Mouse (Mus musculus): Measurements from ENCODE around the gene 5330417C22Rik. TPM values are rescaled to one million over a fixed set of nuclear protein-coding genes. Genes with fewer than 3 reads are reported as not detected.
A peak's percentile ranks its signal among the peaks of the same experiment; 100 is the strongest.

Gene 5330417C22Rik
- total RNA-seq, 2 experiments from 2014 or later: 26.9 to 31.9 TPM

GRCm38 (mm10) chr3:108424944-108425623 lies 111.3 kb downstream of the 5330417C22Rik start:
- intact Hi-C loops (cut with DNase I): no loop called here
- DNase-seq (ENCODE audit: low spot score in 2 of 2): no peak

GRCm38 (mm10) chr3:108423844-108424801 lies 112.2 kb downstream of the 5330417C22Rik start:
- intact Hi-C loops (cut with DNase I): no loop called here
- peak; percentile 67 to 68 for DNase-seq (ENCODE audit: low spot score in 2 of 2)

- no peak for DNase-seq (ENCODE audit: low spot score in 2 of 2)
- intact Hi-C loops (cut with DNase I): no loop called here
Observed at GRCm38 (mm10) chr3:108423006-108423405, 113.3 kb downstream of the 5330417C22Rik start.

GRCm38 (mm10) chr3:108415831-108416223 lies 120.5 kb downstream of the 5330417C22Rik start:
- intact Hi-C loops (cut with DNase I): no loop called here
- DNase-seq (ENCODE audit: low spot score in 2 of 2): peak; percentile 89 to 90

- intact Hi-C loops (cut with DNase I): no loop called here
- DNase-seq (ENCODE audit: low spot score in 2 of 2): peak in 1 of 2 experiments; percentile 52
Observed at GRCm38 (mm10) chr3:108414857-108415830, 121.2 kb downstream of the 5330417C22Rik start, which contains the start of gene Celsr2. Gene Celsr2, minus strand, starts transcription at chr3:108415552.

- intact Hi-C loops (cut with DNase I): no loop called here
- DNase-seq (ENCODE audit: low spot score in 2 of 2): no peak
Observed at GRCm38 (mm10) chr3:108413634-108414360, 122.5 kb downstream of the 5330417C22Rik start.

- peak; percentile 48 to 72 for DNase-seq (ENCODE audit: low spot score in 2 of 2)
Observed at GRCm38 (mm10) chr3:108411754-108412121, 124.6 kb downstream of the 5330417C22Rik start.

GRCm38 (mm10) chr3:108411026-108411753 lies 125.1 kb downstream of the 5330417C22Rik start:
- DNase-seq (ENCODE audit: low spot score in 2 of 2): no peak

More at GRCm38 (mm10) chr3:108411754-108412121, 124.6 kb downstream of the 5330417C22Rik start:
- intact Hi-C loops (cut with DNase I): no loop called here

GRCm38 (mm10) chr3:108410359-108410714 lies 126.0 kb downstream of the 5330417C22Rik start:
- intact Hi-C loops (cut with DNase I): no loop called here
- DNase-seq (ENCODE audit: low spot score in 2 of 2): no peak

More at GRCm38 (mm10) chr3:108411026-108411753, 125.1 kb downstream of the 5330417C22Rik start:
- intact Hi-C loops (cut with DNase I): no loop called here

GRCm38 (mm10) chr3:108409656-108410358 lies 126.5 kb downstream of the 5330417C22Rik start:
- no peak for DNase-seq (ENCODE audit: low spot score in 2 of 2)
- intact Hi-C loops (cut with DNase I): no loop called here

GRCm38 (mm10) chr3:108408517-108409008 lies 127.8 kb downstream of the 5330417C22Rik start:
- intact Hi-C loops (cut with DNase I): no loop called here

GRCm38 (mm10) chr3:108406306-108406885 lies 129.9 kb downstream of the 5330417C22Rik start:
- peak in 1 of 2 experiments; percentile 62 for DNase-seq (ENCODE audit: low spot score in 2 of 2)
- intact Hi-C loops (cut with DNase I): no loop called here

More at GRCm38 (mm10) chr3:108408517-108409008, 127.8 kb downstream of the 5330417C22Rik start:
- DNase-seq (ENCODE audit: low spot score in 2 of 2): no peak

Small RNA genes lying within 50 kb of the gene (microRNA-seq; reads per million reads assigned to microRNA genes)
- 0 reads per million in 2 experiments for gene Gm22860

Other genes starting within 250 kb of the 5330417C22Rik start
- gene Mybphl, start 171.6 kb downstream of the 5330417C22Rik start, total RNA-seq (2021): under 1 TPM in 1 of 2 experiments, not detected in 1; 0.55 TPM
- gene Psrc1, start 152.7 kb downstream of the 5330417C22Rik start, total RNA-seq (2021): 10 to 100 TPM; 14.7 to 15.8 TPM
- gene Celsr2, start 121.0 kb downstream of the 5330417C22Rik start, total RNA-seq (2021): 100 to 1,000 TPM; 182 to 194 TPM
- 100 to 1,000 TPM; 198 to 206 TPM for gene Sars, start 91.3 kb downstream of the 5330417C22Rik start, total RNA-seq (2021)
- gene 1700013F07Rik, start 2.4 kb downstream of the 5330417C22Rik start, total RNA-seq (2021): 1 to 10 TPM; 1.4 to 1.8 TPM
- 10 to 100 TPM; 36.3 to 39.0 TPM for gene Tmem167b, start 25.9 kb upstream of the 5330417C22Rik start, total RNA-seq (2021)
- 10 to 100 TPM; 30.2 to 36.0 TPM for gene Taf13, start 35.2 kb upstream of the 5330417C22Rik start, total RNA-seq (2021)
- 100 to 1,000 TPM; 131 to 147 TPM for gene Wdr47, start 54.7 kb upstream of the 5330417C22Rik start, total RNA-seq (2021)
- gene Clcc1, start 117.4 kb upstream of the 5330417C22Rik start, total RNA-seq (2021): 10 to 100 TPM; 23.4 to 23.5 TPM
- 10 to 100 TPM; 18.0 TPM for gene Gpsm2, start 185.8 kb upstream of the 5330417C22Rik start, total RNA-seq (2021)
- gene Aknad1, start 203.1 kb upstream of the 5330417C22Rik start, total RNA-seq (2021): under 1 TPM in 1 of 2 experiments, not detected in 1; 0.09 TPM

All from left cerebral cortex, postnatal 14 days (tissue).